Mouse (Mus musculus) neural tube, embryonic 14.5 days (tissue): Measurements from ENCODE around the gene Apol7c. TPM values are rescaled to one million over a fixed set of nuclear protein-coding genes. Genes with fewer than 3 reads are reported as not detected.
"Not testable (repeated sequence)": the region's sequence is repeated elsewhere in the genome, so short reads cannot be mapped to it uniquely, and the experiment has no call there.

Experiments
- ATAC-seq: fragments of 200-750 bp; cut with Nextera tagmentation; 2 replicates; pipeline ENCODE4 v1.8.0; 2017; ENCODE audit warnings: low read depth, mild to moderate bottlenecking, moderate TSS enrichment, moderate library complexity
- H3K27ac ChIP-seq: fragments of 300-500 bp; sonication (generic); 2 replicates; pipeline ENCODE4 v1.5.1; 2014; ENCODE audit warnings: low read depth, mild to moderate bottlenecking, control low read depth, low read length, moderate library complexity, mixed read lengths
- H3K27me3 ChIP-seq: fragments of 300-500 bp; sonication (generic); 2 replicates; pipeline ENCODE4 v1.6.1; 2014; ENCODE audit warnings: low read length; ENCODE audit not compliant: control insufficient read depth, insufficient read depth
- H3K36me3 ChIP-seq: fragments of 300-500 bp; sonication (generic); 2 replicates; pipeline ENCODE4 v1.6.1; 2014; ENCODE audit warnings: low read length, mixed read lengths; ENCODE audit not compliant: control insufficient read depth, insufficient read depth
- H3K4me1 ChIP-seq: fragments of 300-500 bp; sonication (generic); 2 replicates; pipeline ENCODE4 v1.6.1; 2014; ENCODE audit warnings: low read length; ENCODE audit not compliant: control insufficient read depth, insufficient read depth
- H3K4me2 ChIP-seq: fragments of 300-500 bp; sonication (generic); 2 replicates; pipeline ENCODE4 v1.6.1; 2014; ENCODE audit warnings: mild to moderate bottlenecking, low read depth, low read length, control low read depth
- H3K4me3 ChIP-seq: fragments of 300-500 bp; sonication (generic); 2 replicates; pipeline ENCODE4 v1.5.1; 2014; ENCODE audit warnings: low read depth, low read length, control low read depth, mixed read lengths
- H3K9ac ChIP-seq: fragments of 300-500 bp; sonication (generic); replicated peaks from 2 replicates; pipeline ENCODE4 v1.6.1; 2014; ENCODE audit warnings: low read depth, mild to moderate bottlenecking, control low read depth, low read length, mixed read lengths
- H3K9me3 ChIP-seq: fragments of 300-500 bp; sonication (generic); 2 replicates; pipeline ENCODE4 v1.6.1; 2016; ENCODE audit warnings: low read length; ENCODE audit not compliant: control insufficient read depth
- WGBS: fragments of 180-500 bp; shearing (Covaris S2); extraction: QIAGEN DNeasy Blood & Tissue Kit; methylation state at CpG from one replicate; pipeline ENCODE4 v1.1.7; 2014; 5-methylcytosine and 5-hydroxymethylcytosine counted together
- polyA plus RNA-seq: library from polyadenylated mRNA; unstranded; fragments of >200 nt; fragmentation: Nextera tagmentation; extraction: Ambion mirVana; gene quantifications from 2 replicates; pipeline ENCODE4 v1.2.1, GENCODE M21; 2014

Apol7c gene
- polyA plus RNA-seq = not detected in 2 replicates

GRCm38 (mm10) chr15:77533216-77533615, at the start of gene Apol7c:
Gene Apol7c, minus strand, starts transcription at chr15:77533316.
- Histone ChIP-seq H3K4me1 (no peaks in the 10 kb centered on the region), H3K27ac (no peak within 1 kb of the TSS), H3K4me2 (no peak within 1 kb of the TSS), H3K9me3 (no peaks in the 10 kb centered on the region), H3K27me3 (no peaks in the 10 kb centered on the region), H3K4me3 (no peak within 1 kb of the TSS), H3K36me3 (no peaks in the 10 kb centered on the region), H3K9ac (no peak within 1 kb of the TSS)
- ATAC-seq = no peak

- no peak for ATAC-seq
- Histone ChIP-seq H3K4me1 (no peaks in the 10 kb centered on the region), H3K4me3 (no peak overlapping the region), H3K4me2 (no peak overlapping the region), H3K9me3 (no peaks in the 10 kb centered on the region), H3K27ac (no peak overlapping the region), H3K36me3 (no peaks in the 10 kb centered on the region), H3K9ac (no peak overlapping the region), H3K27me3 (no peaks in the 10 kb centered on the region)
- 42% methylated on average over 1 of the region's 1 CpGs for WGBS
Observed at GRCm38 (mm10) chr15:77581681-77582080, 48.6 kb upstream of the Apol7c start.

GRCm38 (mm10) chr15:77579311-77579710, 46.2 kb upstream of the Apol7c start:
- H3K27ac ChIP-seq = no peak overlapping the region
- H3K36me3 ChIP-seq = no peaks in the 10 kb centered on the region
- no peak overlapping the region for H3K9ac ChIP-seq
- H3K4me2 ChIP-seq = no peak overlapping the region
- no peak for ATAC-seq
- H3K4me1 ChIP-seq = no peaks in the 10 kb centered on the region
- no peaks in the 10 kb centered on the region for H3K9me3 ChIP-seq
- H3K27me3 ChIP-seq = no peaks in the 10 kb centered on the region
- 96% methylated on average over 4 of the region's 4 CpGs for WGBS
- no peak overlapping the region for H3K4me3 ChIP-seq

DNA sequence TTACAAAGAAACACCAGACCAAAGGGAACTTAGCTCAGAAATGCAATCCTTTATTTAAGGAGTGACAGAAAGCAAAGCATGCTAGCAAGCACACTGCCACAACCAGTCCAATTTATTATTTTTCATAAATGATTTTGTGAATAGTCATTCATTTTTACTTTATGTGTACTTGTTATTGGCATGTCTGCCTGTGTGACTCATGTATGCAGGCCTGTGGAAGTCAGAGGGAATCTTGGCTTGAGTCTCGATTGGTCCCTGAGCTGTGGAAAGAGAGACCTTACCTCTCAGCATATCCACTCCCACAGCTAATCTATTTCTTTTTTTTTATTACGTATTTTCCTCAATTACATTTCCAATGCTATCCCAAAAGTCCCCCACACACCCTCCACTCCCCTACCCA, 45.7 kb upstream of the Apol7c start:
- ATAC-seq = no peak
- Histone ChIP-seq H3K27ac (no peak overlapping the region), H3K4me2 (no peak overlapping the region), H3K27me3 (no peaks in the 10 kb centered on the region), H3K4me3 (no peak overlapping the region), H3K36me3 (no peaks in the 10 kb centered on the region), H3K9me3 (no peaks in the 10 kb centered on the region), H3K9ac (no peak overlapping the region), H3K4me1 (no peaks in the 10 kb centered on the region)
- WGBS = 95% methylated on average over 2 of the region's 2 CpGs

- Histone ChIP-seq H3K36me3 (no peaks in the 10 kb centered on the region), H3K27me3 (no peaks in the 10 kb centered on the region), H3K4me3 (no peak overlapping the region), H3K4me1 (no peaks in the 10 kb centered on the region), H3K9ac (no peak overlapping the region), H3K27ac (no peak overlapping the region), H3K9me3 (no peaks in the 10 kb centered on the region), H3K4me2 (no peak overlapping the region)
- no peak for ATAC-seq
Observed at GRCm38 (mm10) chr15:77563219-77563618, 30.1 kb upstream of the Apol7c start.

- Histone ChIP-seq H3K36me3 (no peaks in the 10 kb centered on the region), H3K4me2 (no peak within 1 kb of the TSS), H3K27me3 (no peaks in the 10 kb centered on the region), H3K27ac (no peak within 1 kb of the TSS), H3K4me1 (no peaks in the 10 kb centered on the region), H3K9me3 (no peaks in the 10 kb centered on the region), H3K4me3 (no peak within 1 kb of the TSS), H3K9ac (no peak within 1 kb of the TSS)
- no peak for ATAC-seq
Observed at GRCm38 (mm10) chr15:77561792-77562191, 28.7 kb upstream of the Apol7c start, which contains the start of gene 1700025B11Rik. Gene 1700025B11Rik, minus strand, starts transcription at chr15:77561892.

DNA sequence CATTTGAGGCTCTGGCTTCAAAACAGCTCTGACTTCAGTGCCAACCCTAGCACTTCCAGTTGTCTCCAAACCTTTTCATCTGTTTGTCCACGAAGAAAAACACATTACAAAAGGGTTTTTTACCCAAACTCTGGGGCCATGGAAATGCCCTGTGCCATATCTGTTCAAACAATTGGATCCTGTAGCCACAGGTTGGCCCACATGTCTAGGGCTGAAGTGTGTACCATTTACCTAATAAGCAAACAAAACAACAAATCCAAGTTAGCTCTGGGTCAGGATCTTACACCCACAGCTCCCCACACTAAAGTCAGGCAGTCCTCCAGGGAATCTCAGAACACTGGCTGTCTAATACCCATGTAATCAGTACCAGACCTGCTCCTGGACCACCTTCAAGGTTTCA, 6.1 kb upstream of the Apol7c start:
- not testable (repeated sequence) for H3K4me3 ChIP-seq, H3K4me2 ChIP-seq, H3K36me3 ChIP-seq, H3K9me3 ChIP-seq, H3K27ac ChIP-seq, ATAC-seq, H3K27me3 ChIP-seq, H3K4me1 ChIP-seq, H3K9ac ChIP-seq
- WGBS = 35% methylated on average over 1 of the region's 1 CpGs

- WGBS = 12% methylated on average over 6 of the region's 6 CpGs
Observed at GRCm38 (mm10) chr15:77523186-77523843, 9.8 kb downstream of the Apol7c start.

DNA sequence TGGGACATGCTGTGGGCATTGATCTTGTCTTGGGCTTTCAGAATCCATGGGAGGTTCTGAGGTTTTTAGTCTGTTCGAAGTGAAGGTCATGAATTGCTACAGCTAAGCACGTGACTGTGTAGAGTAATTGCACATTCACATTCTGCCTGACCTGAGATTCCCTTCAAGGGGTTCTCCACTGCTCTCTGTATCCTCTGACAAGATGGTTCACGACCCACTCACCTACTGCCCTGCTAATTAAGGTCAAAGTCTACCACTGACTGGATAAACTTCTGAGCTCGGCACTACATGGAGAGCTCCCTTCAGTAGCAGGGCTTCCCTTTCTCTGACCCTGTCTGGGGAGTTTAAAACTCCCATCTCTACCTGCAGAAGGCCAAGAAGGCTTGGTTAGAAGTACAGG, 12.5 kb downstream of the Apol7c start:
- not testable (repeated sequence) for H3K27me3 ChIP-seq, H3K9ac ChIP-seq, H3K4me1 ChIP-seq, H3K9me3 ChIP-seq, ATAC-seq, H3K36me3 ChIP-seq, H3K4me3 ChIP-seq, H3K4me2 ChIP-seq, H3K27ac ChIP-seq
- 67% methylated on average over 4 of the region's 4 CpGs for WGBS

More at GRCm38 (mm10) chr15:77523186-77523843, 9.8 kb downstream of the Apol7c start:
- not testable (repeated sequence) for H3K27ac ChIP-seq, ATAC-seq, H3K36me3 ChIP-seq, H3K4me1 ChIP-seq, H3K9me3 ChIP-seq, H3K9ac ChIP-seq, H3K4me2 ChIP-seq, H3K4me3 ChIP-seq, H3K27me3 ChIP-seq
